Mouse (Mus musculus) ES-Bruce4 (cell line): ENCODE results near the gene Gnai3.

Experiments used
- CTCF ChIP-seq: IDR thresholded peaks from one replicate; pipeline ENCODE4 v1.8.1; 2011; ENCODE audit warnings: low read depth, low read length
- POLR2A ChIP-seq: IDR thresholded peaks from one replicate; pipeline ENCODE4 v1.8.1; 2011; ENCODE audit warnings: low read length; ENCODE audit not compliant: insufficient read depth

GRCm38 (mm10) chr3:108139113-108139512 is 6.8 kb downstream of the Gnai3 start:
- TF ChIP-seq CTCF (no peak), POLR2A (no peak)
